Mouse (Mus musculus) embryonic fibroblast, embryonic 13.5 days (primary cell): ENCODE measurements around the gene Pex6.

Experiments used
- CTCF ChIP-seq: IDR thresholded peaks from 2 replicates; pipeline ENCODE4 v1.5.1; 2011; ENCODE audit warnings: mild to moderate bottlenecking, control low read depth, low read length, moderate library complexity, borderline replicate concordance; ENCODE audit not compliant: insufficient read depth
- POLR2A ChIP-seq: IDR thresholded peaks from 2 replicates; pipeline ENCODE4 v1.6.1; 2011; ENCODE audit warnings: low read depth, mild to moderate bottlenecking, control low read depth, low read length, moderate library complexity

DNA sequence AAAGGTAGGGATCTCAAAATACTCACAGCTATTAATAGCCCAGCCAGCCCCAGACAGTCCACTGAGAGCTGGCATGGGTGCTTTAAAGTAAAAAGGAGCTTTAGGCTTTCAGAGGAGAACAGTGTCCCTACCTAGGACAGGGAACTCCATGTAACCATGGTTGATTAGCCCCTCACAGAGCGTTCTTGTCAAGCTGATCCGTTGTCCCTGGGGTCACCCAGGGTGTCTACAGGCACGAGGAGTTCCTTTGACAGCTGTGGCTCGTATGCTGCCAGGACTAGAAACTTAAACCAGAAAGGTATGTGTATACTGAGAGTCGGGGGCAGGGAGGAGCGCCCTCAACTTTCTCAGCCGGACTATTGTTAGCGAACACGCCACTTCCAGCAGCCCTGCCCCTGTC, 32.4 kb upstream of the Pex6 start:
- no peak for TF ChIP-seq CTCF
- no peak for TF ChIP-seq POLR2A
